Mouse (Mus musculus): ENCODE measurements around the gene Ptk6. TPM values are rescaled to one million over a fixed set of nuclear protein-coding genes. Genes with fewer than 3 reads are reported as not detected.

The Ptk6 gene
- polyA plus RNA-seq (2014; fragmentation: Illumina TruSeq; extraction: RNeasy Lipid Tissue Mini Kit (QIAGEN cat#74804); ENCODE audit: low read depth, low replicate concordance) = 8.2 TPM

DNA sequence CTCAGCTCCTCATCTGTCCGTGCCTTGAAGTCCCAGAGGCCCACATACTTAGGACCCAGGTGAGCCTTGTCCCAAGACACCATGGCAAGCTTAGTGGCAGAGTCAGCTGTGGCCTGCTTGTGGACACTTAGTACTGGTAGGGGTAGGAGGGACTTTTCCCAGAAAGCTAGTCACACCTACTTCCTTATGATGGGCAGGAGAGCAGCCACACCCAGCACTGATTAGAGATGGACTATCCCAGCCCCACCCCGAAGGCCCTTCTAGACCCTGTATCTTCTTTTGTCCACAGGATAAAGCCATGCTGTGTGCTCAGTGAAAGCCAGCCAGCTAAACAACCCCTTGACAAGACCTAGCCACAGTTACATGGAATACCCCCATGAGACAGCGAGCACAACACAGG lies at the start of gene Ptk6:
Gene Ptk6, minus strand, starts transcription at position 368 of the 400 bp plus-strand sequence.

DNA sequence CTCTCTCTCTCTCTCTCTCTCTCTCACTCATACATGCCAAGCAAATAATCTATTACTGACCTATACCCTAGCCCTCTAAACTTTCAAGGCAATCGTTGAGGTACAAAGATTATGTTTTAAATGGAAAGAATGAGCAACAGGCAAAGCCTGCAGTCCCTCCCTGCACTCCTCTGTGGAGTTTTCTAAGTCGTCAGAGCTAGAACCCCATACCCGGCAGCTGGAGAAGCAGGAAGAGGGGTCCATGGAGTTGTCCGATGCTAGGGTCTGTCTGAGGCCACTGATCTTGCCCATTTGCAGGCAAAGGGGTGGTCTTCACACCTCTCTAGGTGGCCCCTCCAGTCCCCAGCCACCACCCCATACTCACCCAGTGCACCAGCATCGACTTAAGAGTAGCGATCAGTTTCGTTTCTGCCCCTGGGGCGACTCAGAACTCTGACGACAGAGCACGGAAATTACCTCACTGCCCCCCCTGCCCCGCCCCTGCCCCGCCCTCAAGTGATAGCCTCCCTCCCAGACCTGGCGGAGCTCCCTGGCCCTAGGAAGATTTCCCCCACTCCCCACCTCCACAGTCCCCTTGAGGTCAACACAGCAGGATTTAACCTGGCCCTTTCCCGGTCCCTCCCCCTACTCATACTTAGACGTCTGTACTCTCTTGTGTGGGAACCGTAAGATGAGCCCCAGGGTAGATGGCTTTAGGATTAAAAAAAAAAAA lies 39.2 kb upstream of the Ptk6 start, which contains the start of gene Helz2:
Gene Helz2, minus strand, starts transcription at position 426 of the 712 bp plus-strand sequence.

GRCm38 (mm10) chr2:181219538-181220216 lies 17.1 kb upstream of the Ptk6 start, which contains the start of gene Fndc11:
TSS of gene Fndc11 (plus strand) at chr2:181220013.

GRCm38 (mm10) chr2:181213021-181213445 lies 10.4 kb upstream of the Ptk6 start, which contains the start of gene Srms:
TSS of gene Srms (minus strand) at chr2:181213185.

DNA sequence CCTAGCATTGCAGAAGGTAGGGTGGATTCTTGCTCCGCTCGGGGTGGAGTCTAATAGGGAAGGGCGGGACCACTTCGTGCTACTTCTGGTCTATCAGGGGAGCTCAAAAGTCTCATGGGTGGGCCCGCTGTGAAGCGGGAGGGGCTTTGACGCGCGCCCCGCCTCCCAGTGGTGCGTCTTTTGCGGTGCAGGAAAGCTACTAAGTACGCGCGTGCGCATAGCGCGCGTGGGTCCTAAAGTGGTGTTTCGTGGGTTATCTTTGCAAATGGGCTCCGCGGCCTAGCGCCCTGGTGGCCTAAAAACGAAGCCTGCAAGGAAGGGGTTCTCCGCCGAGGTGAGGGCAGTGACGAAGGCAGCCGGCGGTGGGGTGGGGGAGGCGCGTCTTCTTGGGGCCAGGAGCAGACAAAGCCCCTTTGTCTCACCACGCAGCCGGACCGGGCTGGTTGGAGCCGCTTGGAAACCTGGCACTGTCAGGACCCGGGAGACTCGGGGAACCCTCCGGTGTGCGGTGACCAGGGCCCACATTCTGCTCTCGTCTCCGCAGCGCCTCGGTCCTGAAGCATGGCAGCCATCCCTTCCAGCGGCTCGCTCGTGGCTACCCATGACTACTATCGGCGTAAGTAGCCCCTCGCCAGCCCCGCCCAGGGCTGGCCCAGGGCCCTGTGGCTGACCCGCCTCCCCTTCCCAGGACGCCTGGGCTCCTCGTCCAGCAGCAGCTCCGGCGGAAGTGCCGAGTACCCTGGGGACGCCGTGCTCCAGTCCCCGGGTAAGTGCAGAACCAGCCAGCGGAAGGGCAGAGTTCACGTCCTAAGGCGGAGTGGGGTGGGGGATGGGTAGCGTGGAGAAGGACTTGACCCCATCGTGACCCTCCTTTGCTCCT lies 15.2 kb downstream of the Ptk6 start, which contains the start of gene Ppdpf:
Gene Ppdpf, plus strand, starts transcription at position 127 of the 880 bp plus-strand sequence.

GRCm38 (mm10) chr2:181156248-181157121 lies 46.1 kb downstream of the Ptk6 start, which contains the start of gene Eef1a2:
TSS of gene Eef1a2 (minus strand) at chr2:181157014.

Other genes with a start within 250 kb of the Ptk6 start
- gene Nkain4, start 248.1 kb downstream of the Ptk6 start, polyA plus RNA-seq (2014; fragmentation: Illumina TruSeq; extraction: RNeasy Lipid Tissue Mini Kit (QIAGEN cat#74804); ENCODE audit: low read depth, low replicate concordance) = not detected
- 10.4 TPM for gene Arfgap1, start 235.6 kb downstream of the Ptk6 start, polyA plus RNA-seq (2014; fragmentation: Illumina TruSeq; extraction: RNeasy Lipid Tissue Mini Kit (QIAGEN cat#74804); ENCODE audit: low read depth, low replicate concordance)
- 0.16 TPM for gene Col20a1, start 216.3 kb downstream of the Ptk6 start, polyA plus RNA-seq (2014; fragmentation: Illumina TruSeq; extraction: RNeasy Lipid Tissue Mini Kit (QIAGEN cat#74804); ENCODE audit: low read depth, low replicate concordance)
- not detected for gene Chrna4, start 159.2 kb downstream of the Ptk6 start, polyA plus RNA-seq (2014; fragmentation: Illumina TruSeq; extraction: RNeasy Lipid Tissue Mini Kit (QIAGEN cat#74804); ENCODE audit: low read depth, low replicate concordance)
- gene Kcnq2, start 67.5 kb downstream of the Ptk6 start, polyA plus RNA-seq (2014; fragmentation: Illumina TruSeq; extraction: RNeasy Lipid Tissue Mini Kit (QIAGEN cat#74804); ENCODE audit: low read depth, low replicate concordance) = 0.85 TPM
- not detected for gene Eef1a2, start 45.8 kb downstream of the Ptk6 start, polyA plus RNA-seq (2014; fragmentation: Illumina TruSeq; extraction: RNeasy Lipid Tissue Mini Kit (QIAGEN cat#74804); ENCODE audit: low read depth, low replicate concordance)
- 12.4 TPM for gene Ppdpf, start 15.5 kb downstream of the Ptk6 start, polyA plus RNA-seq (2014; fragmentation: Illumina TruSeq; extraction: RNeasy Lipid Tissue Mini Kit (QIAGEN cat#74804); ENCODE audit: low read depth, low replicate concordance)
- not detected for gene Srms, start 10.4 kb upstream of the Ptk6 start, polyA plus RNA-seq (2014; fragmentation: Illumina TruSeq; extraction: RNeasy Lipid Tissue Mini Kit (QIAGEN cat#74804); ENCODE audit: low read depth, low replicate concordance)
- not detected for gene Fndc11, start 17.2 kb upstream of the Ptk6 start, polyA plus RNA-seq (2014; fragmentation: Illumina TruSeq; extraction: RNeasy Lipid Tissue Mini Kit (QIAGEN cat#74804); ENCODE audit: low read depth, low replicate concordance)
- 4.2 TPM for gene Helz2, start 39.2 kb upstream of the Ptk6 start, polyA plus RNA-seq (2014; fragmentation: Illumina TruSeq; extraction: RNeasy Lipid Tissue Mini Kit (QIAGEN cat#74804); ENCODE audit: low read depth, low replicate concordance)
- 15.3 TPM for gene Gmeb2, start 85.2 kb upstream of the Ptk6 start, polyA plus RNA-seq (2014; fragmentation: Illumina TruSeq; extraction: RNeasy Lipid Tissue Mini Kit (QIAGEN cat#74804); ENCODE audit: low read depth, low replicate concordance)
- 0.82 TPM for gene Stmn3, start 111.7 kb upstream of the Ptk6 start, polyA plus RNA-seq (2014; fragmentation: Illumina TruSeq; extraction: RNeasy Lipid Tissue Mini Kit (QIAGEN cat#74804); ENCODE audit: low read depth, low replicate concordance)
- gene Rtel1, start 117.0 kb upstream of the Ptk6 start, polyA plus RNA-seq (2014; fragmentation: Illumina TruSeq; extraction: RNeasy Lipid Tissue Mini Kit (QIAGEN cat#74804); ENCODE audit: low read depth, low replicate concordance) = 11.0 TPM
- 2.1 TPM for gene Zgpat, start 162.1 kb upstream of the Ptk6 start, polyA plus RNA-seq (2014; fragmentation: Illumina TruSeq; extraction: RNeasy Lipid Tissue Mini Kit (QIAGEN cat#74804); ENCODE audit: low read depth, low replicate concordance)
- gene Arfrp1, start 162.6 kb upstream of the Ptk6 start, polyA plus RNA-seq (2014; fragmentation: Illumina TruSeq; extraction: RNeasy Lipid Tissue Mini Kit (QIAGEN cat#74804); ENCODE audit: low read depth, low replicate concordance) = 44.4 TPM
- 1.2 TPM for gene Lime1, start 177.3 kb upstream of the Ptk6 start, polyA plus RNA-seq (2014; fragmentation: Illumina TruSeq; extraction: RNeasy Lipid Tissue Mini Kit (QIAGEN cat#74804); ENCODE audit: low read depth, low replicate concordance)